In genomic region chr13:44100125-44101067, GRCm38 (mm10) we compare ENCODE assay signal across 9 mouse cellular contexts.
DNase-seq lines count a peak whose midpoint lies in the region; ATAC-seq lines count a peak whose summit lies in the region.
"Had no signal": no experiment of that assay in that cellular context is flagged by ENCODE, and none has a peak within 500 bp of the region (broad histone marks: within the 10 kb centered on the region; RNA-seq: fewer than 3 reads in every experiment).

No protein-coding gene starts in this region.

- peak; percentile 19 for DNase-seq in cerebellum, adult 9-10 months
- no peak for DNase-seq in cerebellum, postnatal 25 days
- peak; percentile 35 to 52 for DNase-seq in right cerebral cortex, postnatal 36 days (ENCODE audit: low spot score in 2 of 2)
- no peak for DNase-seq in adrenal gland, adult 2 months
- no peak for DNase-seq in cerebellum, adult 9-11 months

- peak overlapping the region; percentile 40; the same call in 1 of the 2 replicates for H3K9ac ChIP-seq in forebrain, embryonic 12.5 days
- peak overlapping the region; percentile 36; the same call in 1 of the 2 replicates for H3K9ac ChIP-seq in hindbrain, embryonic 13.5 days
- H3K9ac ChIP-seq in limb, embryonic 12.5 days (replicated peaks), result no peak overlapping the region
- H3K9ac ChIP-seq: liver, embryonic 14.5 days had no signal

- 3% methylated on average over 21 of the region's 21 CpGs for WGBS in forebrain, embryonic 12.5 days
- WGBS in hindbrain, embryonic 13.5 days, result 6% methylated on average over 21 of the region's 21 CpGs
- WGBS in limb, embryonic 12.5 days, result 16% methylated on average over 21 of the region's 21 CpGs

- peak overlapping the region; percentile 94 for H3K27ac ChIP-seq in forebrain, embryonic 12.5 days
- H3K27ac ChIP-seq in hindbrain, embryonic 13.5 days, result peak overlapping the region; percentile 45
- no peak overlapping the region for H3K27ac ChIP-seq in limb, embryonic 12.5 days
- H3K27ac ChIP-seq: liver, embryonic 14.5 days had no signal

- no peaks in the 10 kb centered on the region for H3K9me3 ChIP-seq in forebrain, embryonic 12.5 days
- no peaks in the 10 kb centered on the region for H3K9me3 ChIP-seq in hindbrain, embryonic 13.5 days
- H3K9me3 ChIP-seq in limb, embryonic 12.5 days, result no peaks in the 10 kb centered on the region

- peaks cover 14% of the 10 kb centered on the region; the same call in 1 of the 2 replicates for H3K27me3 ChIP-seq in forebrain, embryonic 12.5 days
- 0 out of 2 replicates have a peak, but pooled peaks cover 15% of the 10 kb centered on the region for H3K27me3 ChIP-seq in hindbrain, embryonic 13.5 days
- peaks cover 25% of the 10 kb centered on the region for H3K27me3 ChIP-seq in limb, embryonic 12.5 days

- peak; percentile 93 for ATAC-seq in forebrain, embryonic 12.5 days (ENCODE audit: low FRiP score)
- ATAC-seq in hindbrain, embryonic 13.5 days (ENCODE audit: low FRiP score), result peak; percentile 89
- ATAC-seq in limb, embryonic 12.5 days (ENCODE audit: insufficient number of reproducible peaks, insufficient read depth, low FRiP score, low TSS enrichment, low read depth), result no peak

- H3K4me3 ChIP-seq in forebrain, embryonic 12.5 days (replicated peaks), result peak overlapping the region; percentile 13; the same call in 1 of the 2 replicates
- H3K4me3 ChIP-seq in hindbrain, embryonic 13.5 days, result peak overlapping the region; percentile 10; the same call in 1 of the 2 replicates
- H3K4me3 ChIP-seq in limb, embryonic 12.5 days (replicated peaks), result peak overlapping the region; percentile 19

- peaks cover 47% of the 10 kb centered on the region for H3K4me1 ChIP-seq in forebrain, embryonic 12.5 days
- peaks cover 32% of the 10 kb centered on the region for H3K4me1 ChIP-seq in hindbrain, embryonic 13.5 days (replicated peaks)
- peaks cover 21% of the 10 kb centered on the region for H3K4me1 ChIP-seq in limb, embryonic 12.5 days (replicated peaks)

- peak overlapping the region; percentile 51 for H3K4me2 ChIP-seq in forebrain, embryonic 12.5 days
- H3K4me2 ChIP-seq in hindbrain, embryonic 13.5 days, result peak overlapping the region; percentile 53
- peak overlapping the region; percentile 48 for H3K4me2 ChIP-seq in limb, embryonic 12.5 days

- no peaks in the 10 kb centered on the region for H3K36me3 ChIP-seq in forebrain, embryonic 12.5 days (replicated peaks)
- H3K36me3 ChIP-seq in hindbrain, embryonic 13.5 days, result no peaks in the 10 kb centered on the region
- no peaks in the 10 kb centered on the region for H3K36me3 ChIP-seq in limb, embryonic 12.5 days

Comparison
In these comparisons a context has a peak if more than half of its experiments do, and no peak if none do; other contexts are left out.
1. DNase-seq: peak in cerebellum, adult 9-10 months (single experiment) and right cerebral cortex, postnatal 36 days (2 of 2); none in cerebellum, postnatal 25 days (0 of 2), adrenal gland, adult 2 months (single experiment) and cerebellum, adult 9-11 months (single experiment).
2. Peak in every context shown above with its lines, with median percentiles within 50 percentile points of each other: H3K4me2 ChIP-seq and H3K4me3 ChIP-seq.